Mouse (Mus musculus): ENCODE data around the gene Itgb3bp.

Itgb3bp gene

GRCm38 (mm10) chr4:99739836-99740235, 189.8 kb downstream of the Itgb3bp start:
- no peak for DNase-seq (ENCODE audit: extremely low read depth, insufficient read length, low spot score)

GRCm38 (mm10) chr4:99725914-99726451, 203.6 kb downstream of the Itgb3bp start:
- no peak for DNase-seq (ENCODE audit: extremely low read depth, insufficient read length, low spot score)

- no peak for DNase-seq (ENCODE audit: extremely low read depth, insufficient read length, low spot score)
Measured at GRCm38 (mm10) chr4:99724331-99724730, 205.3 kb downstream of the Itgb3bp start.

DNA sequence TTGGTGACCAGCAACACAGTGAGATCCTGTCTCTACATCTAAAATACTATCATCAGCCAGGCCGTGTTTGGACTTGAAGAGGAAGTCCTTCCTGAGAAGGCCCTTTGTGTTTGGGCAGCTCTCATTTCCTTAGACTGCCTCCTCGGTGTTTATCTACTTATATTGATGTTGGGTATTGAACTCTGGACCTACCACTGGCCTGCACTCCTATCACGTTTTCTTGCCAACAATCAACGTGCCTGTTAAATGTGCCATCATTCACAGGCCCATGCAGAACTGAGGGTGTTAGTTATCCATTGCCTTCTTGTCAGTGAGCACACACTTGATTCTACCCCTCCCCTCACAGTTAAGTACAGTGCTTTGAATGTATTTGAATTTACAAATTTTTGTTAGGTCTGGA, 211.7 kb downstream of the Itgb3bp start:
- no peak for DNase-seq (ENCODE audit: extremely low read depth, insufficient read length, low spot score)

GRCm38 (mm10) chr4:99715783-99716416, 213.7 kb downstream of the Itgb3bp start:
- no peak for DNase-seq (ENCODE audit: extremely low read depth, insufficient read length, low spot score)

Measured in 3134 (cell line).